Mouse (Mus musculus) spleen, adult 12 weeks (tissue): ENCODE measurements at regions not wholly inside any gene's neighbourhood (a gene's known extent, or its start where the extent isn't known, plus 50 kb on each side); places are given as distances from the start of the nearest gene placed in this dataset.

ENCODE experiments used
- DNase-seq: peaks from one replicate; pipeline ENCODE4 v3.0.0; 2022; ENCODE audit warnings: low spot score

- DNase-seq = no peak
Observed at GRCm38 (mm10) chr15:88372039-88372438, 228.1 kb upstream of the Zdhhc25 start.

DNA sequence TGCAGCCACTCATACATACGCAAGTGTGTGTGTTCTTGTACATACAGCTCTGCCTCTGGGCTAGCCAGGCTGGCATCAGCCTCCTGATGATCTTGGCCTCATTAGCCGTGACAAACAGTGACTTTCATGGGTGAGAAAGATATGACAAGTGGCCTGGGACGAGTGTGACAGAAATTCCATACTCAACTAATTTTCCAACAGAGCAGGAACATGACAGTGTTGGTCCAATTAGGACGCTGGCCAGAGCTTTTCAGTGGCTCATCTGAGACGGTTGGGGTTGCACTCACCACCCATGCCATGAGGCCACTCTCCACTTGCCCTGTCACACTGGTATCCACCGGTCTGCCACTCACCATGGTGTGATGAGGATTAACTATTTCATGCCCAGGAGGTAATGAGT, 226.2 kb upstream of the Zdhhc25 start:
- no peak for DNase-seq

DNA sequence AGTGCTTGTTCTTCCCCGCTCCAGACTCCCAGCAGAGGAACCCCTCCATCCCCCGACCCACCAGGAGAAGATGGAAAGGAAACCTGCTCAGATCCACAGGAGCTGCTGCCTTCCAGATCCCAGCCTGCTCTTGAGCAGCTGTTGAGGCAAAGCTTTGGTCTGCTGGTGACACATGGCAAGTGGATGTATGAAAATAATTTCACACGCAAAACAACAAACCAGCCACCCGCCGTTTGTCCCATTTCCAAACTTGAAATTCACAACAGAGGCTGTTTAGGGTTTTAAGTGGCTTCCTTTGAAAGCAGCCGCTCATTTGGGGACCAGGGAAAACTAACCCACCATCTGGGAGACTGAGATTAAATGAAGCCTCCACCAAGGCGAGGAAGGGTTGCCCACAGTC, 220.8 kb upstream of the Zdhhc25 start:
- DNase-seq = no peak

DNA sequence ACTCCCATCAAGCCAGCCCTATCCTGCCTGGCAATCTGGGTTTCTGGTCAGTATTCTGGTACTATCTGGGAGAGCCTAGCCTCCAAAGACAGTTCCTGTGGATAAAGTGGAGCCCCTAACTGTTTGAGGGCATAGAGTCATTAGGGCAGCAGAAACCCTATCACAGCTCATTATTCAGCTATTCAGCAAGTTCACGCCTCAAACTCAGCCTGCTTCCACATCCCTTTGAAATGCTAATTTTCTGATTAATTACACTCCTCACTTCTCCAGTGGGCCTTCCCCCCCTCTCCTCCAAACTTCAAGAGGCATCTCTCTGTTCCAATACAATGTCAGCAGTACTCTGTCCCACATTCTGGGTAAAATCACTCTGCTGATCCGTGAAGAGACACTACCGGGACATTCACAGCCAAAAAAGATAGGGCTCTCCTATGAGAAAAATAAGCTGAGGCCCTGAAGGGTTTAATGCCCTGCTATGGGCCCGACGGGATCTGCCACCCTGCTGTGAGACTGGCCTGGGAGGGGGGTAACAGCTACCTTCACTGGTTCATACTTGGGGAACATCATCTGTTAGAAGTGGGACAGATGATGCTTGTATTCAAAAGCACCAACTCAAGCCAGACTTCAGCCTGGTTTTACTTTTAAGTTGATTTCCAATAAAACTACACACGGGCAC, 220.0 kb upstream of the Zdhhc25 start:
- DNase-seq = no peak

DNA sequence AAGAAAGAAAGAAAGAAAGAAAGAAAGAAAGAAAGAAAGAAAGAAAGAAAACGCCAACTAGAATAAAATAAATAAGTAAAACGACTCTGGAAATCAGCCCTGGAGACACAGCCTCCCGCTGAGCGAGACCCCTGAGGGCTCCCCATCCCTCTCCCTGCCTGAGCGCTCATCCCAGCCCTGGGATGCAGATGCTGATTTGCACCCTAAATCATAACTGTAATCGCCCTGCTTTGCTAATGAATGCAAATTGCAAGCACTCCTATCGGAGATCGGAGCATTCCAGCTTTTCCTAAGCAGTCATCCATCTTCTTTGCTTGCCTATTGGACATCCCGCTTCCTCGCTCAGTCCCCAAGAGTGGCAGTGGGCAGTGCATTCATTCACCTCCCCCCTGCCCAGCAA, 218.7 kb upstream of the Zdhhc25 start:
- no peak for DNase-seq

DNA sequence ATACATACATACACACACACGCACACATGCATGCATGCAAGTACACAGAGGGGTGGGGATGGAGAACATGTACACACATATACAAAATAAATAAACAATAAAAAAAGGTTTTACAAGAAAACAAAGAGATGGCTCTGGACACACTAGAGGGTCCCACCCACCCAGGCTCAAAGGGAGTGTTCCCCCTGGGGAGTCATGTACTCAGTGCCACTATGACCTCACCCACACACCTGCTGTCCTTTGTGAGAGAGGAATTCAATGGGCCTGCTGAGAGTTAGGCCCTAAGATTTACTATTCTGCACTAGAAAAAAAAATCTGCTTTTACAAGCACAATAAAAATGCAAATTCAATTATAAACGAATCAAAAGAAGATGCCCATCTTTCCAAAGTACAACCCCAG, 214.2 kb upstream of the Zdhhc25 start:
- no peak for DNase-seq

DNA sequence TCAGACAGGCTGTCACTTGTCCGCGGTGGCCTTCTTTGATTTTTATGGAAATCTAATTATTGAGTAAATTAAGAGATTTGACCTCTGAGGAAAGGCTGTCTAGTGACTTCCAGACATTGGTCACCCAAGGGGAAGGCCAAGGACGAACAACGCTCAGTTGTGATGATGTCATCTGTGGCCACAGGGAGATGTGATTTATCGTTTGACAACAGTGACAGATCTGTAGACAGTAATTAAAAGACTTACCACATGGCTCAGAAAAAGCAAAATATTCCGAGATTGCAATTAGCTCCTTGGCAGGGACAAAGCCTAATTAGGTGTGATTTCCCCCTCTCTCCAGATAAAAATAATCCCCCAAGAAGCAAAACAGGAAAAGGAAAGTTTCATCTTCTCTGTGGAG, 213.4 kb upstream of the Zdhhc25 start:
- no peak for DNase-seq

GRCm38 (mm10) chr15:88391822-88392221, 208.3 kb upstream of the Zdhhc25 start:
- DNase-seq = no peak

DNA sequence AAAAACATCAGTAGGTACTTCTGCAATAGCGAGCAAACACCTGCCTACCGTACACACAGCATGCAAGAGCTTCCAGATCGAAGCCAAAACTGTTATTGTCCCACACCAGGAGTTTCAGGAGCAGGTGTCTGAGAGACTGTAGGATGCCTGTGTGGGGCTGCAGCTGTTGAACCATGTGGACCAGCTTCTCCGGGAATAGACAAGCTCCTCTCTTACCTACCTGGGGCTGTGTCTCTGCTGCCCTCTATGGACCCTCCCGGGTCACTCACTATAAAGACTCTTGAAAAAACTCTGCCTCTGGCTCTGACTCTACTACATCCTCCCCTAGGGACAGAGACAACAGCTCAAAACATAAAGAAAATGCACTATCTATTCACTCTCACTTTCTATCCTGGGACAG, 201.0 kb upstream of the Zdhhc25 start:
- no peak for DNase-seq

DNA sequence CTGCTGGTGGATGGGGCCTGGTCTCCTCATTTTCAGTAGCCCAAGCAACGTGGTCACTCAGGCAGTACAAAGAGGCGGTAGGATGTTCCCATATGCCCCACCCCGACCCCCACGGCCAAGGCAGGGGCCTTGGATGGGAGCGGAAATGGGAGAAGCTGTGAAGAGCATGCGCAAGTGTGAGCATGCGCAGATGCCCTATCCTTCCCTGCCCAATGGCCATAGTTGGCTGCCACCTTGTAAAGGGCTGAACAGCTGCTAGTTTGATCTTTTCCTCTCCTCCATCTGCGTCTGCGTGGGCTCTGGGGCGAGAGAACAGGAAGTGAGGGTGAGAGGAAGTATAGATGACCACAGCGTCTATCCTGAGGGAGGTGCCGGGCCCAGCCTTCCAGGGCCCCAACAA, 200.1 kb upstream of the Zdhhc25 start:
- DNase-seq = no peak

GRCm38 (mm10) chr15:88400787-88401186, 199.3 kb upstream of the Zdhhc25 start:
- no peak for DNase-seq

DNA sequence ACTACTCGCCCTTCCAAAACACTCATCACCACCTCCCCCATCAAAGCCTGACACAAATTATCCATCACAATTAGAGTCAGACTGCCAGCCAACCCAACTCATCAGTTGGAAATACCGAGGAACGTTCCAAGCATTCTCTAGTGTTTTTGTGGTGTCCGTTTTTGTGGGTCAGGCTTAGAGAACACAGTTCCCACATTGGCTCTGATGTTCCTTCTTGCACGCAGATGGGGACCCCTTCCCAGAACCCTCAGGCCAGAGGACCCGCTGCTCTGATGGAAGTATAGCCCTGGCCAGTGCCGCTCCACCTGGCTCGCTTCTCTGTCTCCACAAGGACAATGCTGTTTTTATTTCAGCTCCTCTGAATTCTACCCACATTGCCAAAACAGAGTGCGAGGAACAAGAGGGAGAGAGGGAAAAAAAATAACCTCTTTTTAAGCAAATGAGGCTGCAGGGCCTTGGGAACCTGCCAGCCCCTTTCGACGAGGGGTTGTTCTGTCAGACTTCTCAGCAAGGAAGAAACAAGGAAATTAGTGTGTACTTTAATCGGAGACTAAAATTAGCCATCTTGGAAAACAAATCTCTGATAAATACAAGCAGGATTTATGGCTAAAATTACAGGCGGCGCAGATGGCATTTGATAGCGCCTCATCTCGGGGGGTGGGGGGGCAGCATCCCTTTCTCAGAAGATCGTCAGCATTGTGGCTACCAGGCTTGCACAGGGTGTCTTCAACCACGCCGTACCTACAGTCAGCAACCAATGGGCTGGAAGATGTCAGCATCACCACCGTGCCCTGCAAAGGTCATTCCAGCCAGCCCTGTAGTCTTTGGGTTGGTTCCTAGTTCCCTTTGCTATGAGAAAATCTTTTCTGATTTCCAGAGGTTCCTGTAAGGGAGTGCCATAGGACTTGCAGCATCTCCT, 191.4 kb upstream of the Zdhhc25 start:
- DNase-seq = no peak

- DNase-seq = no peak
Observed at GRCm38 (mm10) chr15:88414206-88414605, 185.9 kb upstream of the Zdhhc25 start.

GRCm38 (mm10) chr15:88418881-88419280, 181.2 kb upstream of the Zdhhc25 start:
- no peak for DNase-seq

GRCm38 (mm10) chr15:88428441-88428840, 171.7 kb upstream of the Zdhhc25 start:
- DNase-seq = no peak

DNA sequence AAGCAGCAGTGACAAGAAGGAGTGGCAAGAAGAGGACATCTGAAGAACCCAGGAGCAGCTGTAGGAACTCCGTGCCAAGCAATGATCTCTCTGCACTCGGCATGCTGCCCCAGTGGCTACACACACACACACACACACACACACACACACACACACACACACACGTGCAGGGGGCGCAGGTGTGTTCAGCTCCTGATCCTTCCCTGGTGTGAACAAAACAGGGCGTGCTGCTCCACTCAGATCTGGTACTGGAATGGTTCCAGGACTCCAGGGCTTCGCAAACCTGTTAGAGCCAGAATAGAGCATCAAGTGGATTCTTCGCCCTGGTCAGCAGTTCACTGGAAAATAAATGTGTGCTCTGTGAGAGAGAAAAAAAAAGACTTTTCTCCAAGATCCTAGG, 169.2 kb upstream of the Zdhhc25 start:
- DNase-seq = no peak

DNA sequence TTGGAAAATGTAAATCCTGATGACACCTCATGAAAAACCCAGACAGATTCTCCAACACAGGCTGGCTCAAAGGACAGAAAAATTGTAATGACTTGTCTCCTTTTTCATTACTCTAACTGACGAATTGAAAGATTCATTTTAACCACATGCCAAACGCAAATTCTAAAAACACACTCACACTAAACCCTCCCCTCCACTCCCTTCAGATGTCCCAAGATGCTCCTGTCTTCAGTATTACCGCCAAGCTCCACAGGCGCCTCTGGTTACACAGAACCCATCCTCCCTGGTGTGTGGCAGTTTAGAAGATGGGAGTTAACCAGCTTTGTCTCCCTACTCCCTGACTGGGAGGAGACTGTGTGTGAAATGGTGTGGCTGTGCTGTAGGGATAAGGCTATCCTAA, 151.8 kb upstream of the Zdhhc25 start:
- DNase-seq = no peak

GRCm38 (mm10) chr15:88451241-88451640, 148.9 kb upstream of the Zdhhc25 start:
- DNase-seq = no peak

DNA sequence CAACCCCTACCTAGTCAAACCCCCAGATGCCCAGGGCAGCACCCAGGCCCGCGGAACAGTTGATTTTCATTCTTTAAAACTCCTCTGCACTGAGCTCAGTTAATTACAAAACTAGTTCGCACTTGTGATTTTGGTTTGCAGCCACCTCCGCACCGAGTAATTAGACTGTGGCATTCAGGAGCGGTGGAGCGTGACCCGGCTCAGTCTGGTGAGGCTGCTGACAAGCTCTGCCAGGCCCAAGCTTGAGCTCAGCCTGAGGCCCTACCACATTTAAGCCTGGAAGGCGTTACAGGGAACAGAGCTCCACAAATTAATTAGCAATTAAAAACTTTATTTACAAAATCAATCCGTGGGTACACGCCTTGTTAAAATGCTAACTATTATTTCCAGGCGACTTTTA, 132.0 kb upstream of the Zdhhc25 start:
- no peak for DNase-seq

GRCm38 (mm10) chr15:88468810-88469209, 131.3 kb upstream of the Zdhhc25 start:
- DNase-seq = no peak

GRCm38 (mm10) chr15:88469508-88470455, 130.3 kb upstream of the Zdhhc25 start:
- DNase-seq = no peak

- no peak for DNase-seq
Observed at GRCm38 (mm10) chr15:88472351-88473100, 127.6 kb upstream of the Zdhhc25 start.
